In the genomic region with DNA sequence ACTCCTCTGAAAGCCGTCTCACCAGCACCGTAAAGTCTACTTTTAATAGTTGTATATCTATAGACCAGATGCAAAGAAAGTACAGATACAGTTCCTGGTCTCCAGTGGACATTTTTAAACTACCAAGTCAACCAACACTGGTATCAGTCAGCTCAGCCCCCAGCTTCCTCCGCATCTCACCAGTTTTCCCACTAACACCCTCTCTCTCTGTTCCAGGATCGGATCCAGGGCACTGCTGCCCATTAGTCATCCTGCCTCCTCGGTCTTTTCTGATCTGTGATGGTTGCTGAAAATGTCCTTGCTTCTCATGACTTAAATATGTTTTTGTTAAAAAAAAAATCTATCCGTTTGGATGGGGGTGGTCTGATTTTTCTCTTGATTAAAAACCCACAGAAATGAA, we compare ENCODE assay signal across 33 mouse cellular contexts.
DNase-seq lines count a peak whose midpoint lies in the region; ATAC-seq lines count a peak whose summit lies in the region.
"Had no signal": no experiment of that assay in that cellular context is flagged by ENCODE, and none has a peak within 500 bp of the region (broad histone marks: within the 10 kb centered on the region; RNA-seq: fewer than 3 reads in every experiment).

No protein-coding gene starts in this region.

- no peaks in the 10 kb centered on the region for H3K9me3 ChIP-seq in embryonic facial prominence, embryonic 13.5 days
- H3K9me3 ChIP-seq: forebrain, embryonic 10.5 days; forebrain, embryonic 15.5 days; hindbrain, embryonic 13.5 days; neural tube, embryonic 15.5 days had no signal

- WGBS in embryonic facial prominence, embryonic 13.5 days: 54% methylated on average over 6 of the region's 6 CpGs

- no peak overlapping the region for H3K9ac ChIP-seq in embryonic facial prominence, embryonic 13.5 days
- H3K9ac ChIP-seq: forebrain, embryonic 15.5 days; heart, embryonic 12.5 days; hindbrain, embryonic 13.5 days; liver, embryonic 14.5 days; neural tube, embryonic 15.5 days had no signal

- no peaks in the 10 kb centered on the region for H3K36me3 ChIP-seq in embryonic facial prominence, embryonic 13.5 days
- H3K36me3 ChIP-seq: forebrain, embryonic 10.5 days; forebrain, embryonic 15.5 days; heart, embryonic 12.5 days; hindbrain, embryonic 13.5 days; neural tube, embryonic 15.5 days had no signal

- peak; percentile 88 for ATAC-seq in frontal cortex, adult (ENCODE audit: low TSS enrichment)
- no peak for ATAC-seq in embryonic facial prominence, embryonic 13.5 days (ENCODE audit: insufficient number of reproducible peaks, insufficient read depth, low FRiP score, low TSS enrichment, low read depth)
- ATAC-seq: forebrain, embryonic 15.5 days; intestine, embryonic 16.5 days; Patski had no signal

- H3K4me1 ChIP-seq in embryonic facial prominence, embryonic 13.5 days: peaks cover 32% of the 10 kb centered on the region
- H3K4me1 ChIP-seq: forebrain, embryonic 10.5 days; heart, embryonic 12.5 days; hindbrain, embryonic 13.5 days; neural tube, embryonic 15.5 days had no signal

- H3K4me3 ChIP-seq in embryonic facial prominence, embryonic 13.5 days: no peak overlapping the region
- H3K4me3 ChIP-seq: forebrain, embryonic 10.5 days; forebrain, embryonic 15.5 days; heart, adult 2 months; heart, embryonic 12.5 days; hindbrain, embryonic 13.5 days; neural tube, embryonic 15.5 days had no signal

- no peaks in the 10 kb centered on the region for H3K27me3 ChIP-seq in embryonic facial prominence, embryonic 13.5 days
- H3K27me3 ChIP-seq: forebrain, embryonic 15.5 days; heart, embryonic 12.5 days; hindbrain, embryonic 13.5 days; neural tube, embryonic 15.5 days; Patski had no signal

- no peak for DNase-seq in frontal cortex, postnatal 10 days (ENCODE audit: low spot score in 2 of 2)
- DNase-seq in left cerebral cortex, postnatal 25 days (ENCODE audit: low spot score in 2 of 2): peak; percentile 16 to 80
- no peak for DNase-seq in left cerebral cortex, adult 11 months (ENCODE audit: low spot score)
- DNase-seq in right cerebral cortex, postnatal 36 days (ENCODE audit: low spot score in 2 of 2): peak; percentile 12 to 52
- no peak for DNase-seq in testis, postnatal 10 days (ENCODE audit: low spot score)
- DNase-seq: adrenal gland, postnatal 14 days; cerebellum, adult 11-12 months; cerebellum, adult 9-11 months; embryo, embryonic 11 days; heart, adult 2 months; heart, postnatal 4 days; kidney, adult 8-10 months; kidney, postnatal 4 days; layer of hippocampus, postnatal 36 days; liver; lung, adult 2 months; lung, postnatal 10 days; midbrain, embryonic 14.5 days; retina, postnatal 1 day; spleen, adult 18-20 months; thymus, postnatal 4 days had no signal

- intact Hi-C loops in left cerebral cortex, postnatal 25 days (cut with DNase I): no loop called here

- no peak overlapping the region for H3K4me2 ChIP-seq in embryonic facial prominence, embryonic 13.5 days
- H3K4me2 ChIP-seq: forebrain, embryonic 15.5 days; heart, embryonic 12.5 days; hindbrain, embryonic 13.5 days; neural tube, embryonic 15.5 days had no signal

- H3K27ac ChIP-seq in embryonic facial prominence, embryonic 13.5 days: peak overlapping the region; percentile 53; the same call in 1 of the 2 replicates
- H3K27ac ChIP-seq: forebrain, embryonic 10.5 days; heart, adult 2 months; hindbrain, embryonic 13.5 days; kidney, postnatal 0 days; liver, embryonic 14.5 days; macrophage; neural tube, embryonic 15.5 days had no signal

Comparison
In these comparisons a context has a peak if more than half of its experiments do, and no peak if none do; other contexts are left out.
1. DNase-seq: peak in left cerebral cortex, postnatal 25 days (2 of 2) and right cerebral cortex, postnatal 36 days (2 of 2); none in frontal cortex, postnatal 10 days (0 of 2), left cerebral cortex, adult 11 months (single experiment) and testis, postnatal 10 days (single experiment).